Mouse (Mus musculus) megakaryocyte-erythroid progenitor cell, adult 5-6 weeks (primary cell): ENCODE measurements around the gene Msrb3. TPM values are rescaled to one million over a fixed set of nuclear protein-coding genes. Genes with fewer than 3 reads are reported as not detected.

Source experiments
- ATAC-seq: replicated peaks from 2 replicates; pipeline ENCODE4 v1.8.0; 2016; ENCODE audit warnings: mild to moderate bottlenecking, inconsistent platforms; ENCODE audit not compliant: severe bottlenecking, poor library complexity, low FRiP score, low TSS enrichment
- total RNA-seq, 2 experiments: library from RNA; stranded (forward) in 1 of 2; stranded (reverse) in 1 of 2; fragments of 200-1000, 215-1000 nt in 1 of 2; fragments of >200 nt in 1 of 2; fragmentation: Nextera tagmentation in 1 of 2; gene quantifications; 2 replicates each; pipeline ENCODE4 v1.2.3; 2014 to 2017

Msrb3 gene
- total RNA-seq, 2 experiments from 2014 or later = 0.37 TPM; not detected in 1

DNA sequence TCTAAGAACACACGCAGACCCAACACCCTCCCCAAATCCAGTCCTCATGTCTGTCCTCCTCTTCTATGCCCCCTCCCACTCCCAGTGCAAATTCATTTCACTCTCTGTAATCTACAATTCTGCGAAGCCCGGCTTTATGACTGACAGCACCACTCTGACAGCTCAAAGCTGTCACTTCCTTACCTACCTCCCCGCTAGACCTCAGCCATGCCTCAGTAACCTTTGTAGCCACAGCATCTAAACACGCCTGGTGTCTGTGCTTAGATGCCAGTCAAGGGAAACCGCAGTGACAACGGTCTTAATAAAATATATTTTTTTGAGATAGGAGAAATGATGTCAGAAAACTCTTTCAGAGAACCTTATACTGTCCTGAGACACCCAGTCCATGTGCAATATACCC, 72.5 kb downstream of the Msrb3 start:
- ATAC-seq = peak; percentile 55; the same call in 1 of the 2 replicates

- ATAC-seq = no peak
Observed at GRCm38 (mm10) chr10:120825594-120825993, 73.3 kb downstream of the Msrb3 start.

DNA sequence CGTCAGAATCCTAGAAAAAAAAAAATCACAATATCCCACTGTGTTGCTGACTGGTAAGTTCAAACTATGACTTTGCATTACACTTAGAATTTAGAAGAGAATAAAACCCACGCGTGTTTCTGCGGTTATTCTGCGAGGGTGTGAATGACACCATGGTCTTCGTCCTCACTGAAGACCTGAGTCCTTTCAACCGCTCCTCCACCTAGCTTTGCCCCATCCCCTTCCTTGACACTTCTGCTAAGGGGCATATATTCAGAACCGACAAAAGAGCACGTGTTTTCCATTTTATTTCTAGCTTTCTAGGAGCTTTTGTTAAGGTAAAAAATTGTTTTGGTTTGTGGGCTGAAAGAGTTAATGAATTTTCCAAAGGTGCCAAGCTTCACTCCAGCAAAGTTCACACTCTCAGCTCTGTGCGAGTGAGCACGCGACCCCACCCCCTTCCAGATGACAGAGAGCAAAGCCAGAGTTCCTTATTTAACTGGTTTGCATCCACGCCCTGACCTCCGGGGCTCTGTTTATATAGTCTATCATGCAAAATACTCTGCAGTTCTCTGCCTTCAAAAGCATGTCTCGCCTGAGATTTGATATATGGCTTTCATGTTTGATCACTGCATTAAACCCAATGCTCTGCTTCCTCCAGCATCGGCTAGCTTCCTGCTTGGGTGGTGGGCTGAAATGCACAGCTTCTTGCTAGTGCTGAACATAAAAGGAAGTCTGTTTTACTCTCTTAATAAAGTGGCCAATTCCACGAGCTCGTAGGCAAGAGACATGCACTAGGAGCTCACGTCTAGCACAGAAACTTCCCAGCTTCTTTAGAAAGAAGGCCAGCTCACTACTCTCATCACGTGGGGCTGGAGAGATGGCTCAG, 77.2 kb downstream of the Msrb3 start:
- no peak; the same call in 1 of the 2 replicates for ATAC-seq

DNA sequence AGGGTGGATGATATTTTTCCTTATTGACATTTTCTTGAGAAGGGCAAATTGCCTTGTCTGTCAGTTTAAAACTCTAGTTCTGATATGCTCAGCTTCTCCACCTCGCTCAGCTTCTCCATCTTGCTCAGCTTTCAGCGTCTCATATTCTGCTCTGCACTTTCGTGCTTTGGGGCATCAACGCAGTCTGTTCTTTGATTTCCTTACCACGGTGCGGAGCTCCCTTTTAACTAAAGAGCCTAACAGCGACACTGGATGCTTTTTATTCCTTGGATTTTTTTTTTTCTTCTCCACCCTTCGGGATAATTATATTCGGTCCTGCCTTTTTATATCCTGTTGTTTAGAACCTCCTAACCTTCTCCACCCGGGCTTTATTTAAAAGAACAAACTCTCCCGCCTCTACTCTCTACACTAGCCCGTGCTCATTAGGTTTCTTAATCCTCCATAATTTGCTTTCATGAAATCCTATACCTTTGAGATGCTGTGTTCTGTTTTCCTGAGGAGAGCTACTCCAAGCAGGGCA, 78.1 kb downstream of the Msrb3 start:
- no peak for ATAC-seq

DNA sequence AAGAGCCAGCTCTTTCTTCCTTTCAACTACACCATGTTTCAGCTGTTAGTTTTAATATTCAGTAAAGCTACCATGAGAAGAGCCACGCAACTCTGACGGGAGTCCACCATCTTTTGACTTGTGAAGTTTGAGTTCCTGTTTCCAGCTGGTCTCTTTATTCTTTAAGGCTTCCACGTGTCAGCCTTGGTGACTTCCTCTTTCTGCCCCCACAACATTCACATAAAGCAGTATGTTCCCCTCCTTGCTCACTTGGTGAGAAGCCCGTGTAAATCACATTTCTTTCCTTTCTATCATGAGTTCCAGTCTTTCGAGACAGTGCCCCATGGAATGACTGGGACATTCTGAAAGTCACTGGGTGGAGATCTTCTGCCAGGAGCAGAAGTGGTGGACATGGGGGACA, 83.6 kb downstream of the Msrb3 start:
- ATAC-seq = no peak

- peak; percentile 44 for ATAC-seq
Observed at GRCm38 (mm10) chr10:120811796-120812443, 87.0 kb downstream of the Msrb3 start.

DNA sequence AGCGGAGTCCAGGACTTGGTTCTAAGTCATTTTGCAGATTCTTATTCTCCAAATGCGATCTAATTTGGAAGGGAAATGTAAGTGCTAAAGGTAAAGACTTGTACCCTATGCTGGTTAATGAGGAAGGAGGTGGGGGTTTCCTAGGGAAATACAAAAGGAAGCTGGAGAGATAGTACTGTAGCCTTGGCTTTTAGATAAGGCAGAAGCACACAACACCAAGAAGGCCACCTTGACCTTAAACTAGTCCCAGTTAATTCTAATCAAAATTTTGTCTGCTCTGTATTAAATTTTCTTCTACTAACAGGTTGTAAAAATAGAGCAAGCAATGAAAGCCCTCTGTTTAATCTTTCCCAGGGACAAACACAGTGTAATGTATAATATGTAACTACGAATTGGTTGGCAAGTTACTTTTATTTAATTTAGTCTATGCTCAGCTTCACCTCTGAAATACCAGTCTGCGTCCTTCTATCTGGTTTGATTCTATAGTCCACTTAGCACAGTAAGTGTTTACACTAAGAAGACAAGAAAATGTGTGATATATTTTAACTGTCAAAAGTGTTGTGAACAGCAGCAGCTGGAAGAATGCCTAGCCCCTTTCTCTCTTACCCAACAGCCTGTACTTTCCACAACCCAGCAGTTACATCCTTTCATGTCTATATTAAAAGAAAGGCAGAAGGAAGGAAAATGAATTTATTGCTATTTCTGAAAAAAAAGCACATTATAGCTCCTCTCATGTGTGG, 87.9 kb downstream of the Msrb3 start:
- ATAC-seq = no peak

DNA sequence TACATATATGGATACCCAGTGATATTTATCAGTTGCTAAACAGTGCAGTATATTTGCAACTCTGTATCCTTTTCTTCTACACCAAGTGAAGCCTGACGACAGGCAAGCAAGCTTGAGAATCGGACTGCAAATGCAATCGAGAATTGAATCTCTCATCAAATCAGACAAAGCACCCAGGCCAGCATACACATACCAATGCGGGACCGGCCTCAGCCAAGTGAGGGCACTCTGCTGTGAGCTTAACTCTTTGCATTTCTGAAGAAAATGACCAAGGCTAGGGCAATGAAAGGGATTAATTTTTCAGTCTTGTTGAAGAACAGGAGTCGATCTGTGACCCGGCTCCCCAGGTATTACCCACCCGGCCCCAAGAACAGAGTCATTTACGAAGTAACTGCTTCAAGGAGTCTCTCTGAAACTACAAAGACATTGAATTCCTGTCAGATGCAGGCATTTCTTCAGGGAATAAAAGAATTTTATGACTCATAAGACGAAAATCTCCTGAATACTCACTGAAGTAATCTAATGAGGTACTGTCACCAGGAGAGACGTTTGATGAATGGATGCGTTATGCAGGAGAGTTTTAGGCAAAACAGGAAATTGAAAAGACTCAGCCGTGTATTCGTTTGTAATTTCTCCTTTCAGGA, 88.7 kb downstream of the Msrb3 start:
- no peak for ATAC-seq

GRCm38 (mm10) chr10:120808167-120808566, 90.7 kb downstream of the Msrb3 start:
- ATAC-seq = no peak

DNA sequence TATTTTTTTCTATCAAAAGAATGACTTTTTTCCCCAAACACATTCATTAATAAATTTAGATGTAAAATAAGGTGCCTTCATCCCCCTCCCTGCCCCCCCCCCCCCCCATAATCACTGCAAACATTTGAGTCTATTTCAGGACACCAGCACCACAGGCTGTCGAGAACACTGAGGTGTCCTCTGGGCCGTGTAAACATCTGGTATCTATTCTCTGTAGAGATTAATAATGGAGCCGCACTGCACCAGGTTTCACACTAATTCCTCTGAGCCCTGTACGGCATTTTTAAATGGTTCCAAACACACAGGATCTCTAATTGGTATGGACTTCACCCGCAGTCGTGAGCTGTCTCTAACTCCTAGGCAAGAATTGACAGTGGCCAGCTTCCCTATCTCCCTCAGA, 97.8 kb downstream of the Msrb3 start:
- no peak for ATAC-seq

- no peak for ATAC-seq
Observed at GRCm38 (mm10) chr10:120799479-120799878, 99.4 kb downstream of the Msrb3 start.

DNA sequence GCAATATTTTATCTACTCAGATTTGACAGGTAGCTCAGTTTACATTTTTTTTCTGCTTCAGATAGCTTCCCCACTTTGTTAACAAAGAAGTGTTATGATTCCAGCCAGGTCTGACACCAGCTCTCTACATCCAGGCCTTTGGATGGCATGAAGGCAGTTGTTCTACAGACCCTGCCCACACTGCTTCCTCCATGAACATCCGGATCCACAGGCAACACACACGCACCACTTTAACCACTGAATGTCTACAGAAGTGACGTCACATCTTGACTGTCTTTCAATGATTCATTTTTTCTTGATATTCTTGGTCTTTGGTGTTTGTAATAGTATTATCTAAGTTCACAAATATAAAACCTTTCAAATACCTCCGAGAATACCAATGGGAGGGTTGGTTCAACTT, 102.2 kb downstream of the Msrb3 start:
- no peak for ATAC-seq

GRCm38 (mm10) chr10:120794391-120794817, 104.5 kb downstream of the Msrb3 start:
- no peak for ATAC-seq

- no peak for ATAC-seq
Observed at GRCm38 (mm10) chr10:120792191-120792765, 106.6 kb downstream of the Msrb3 start.

DNA sequence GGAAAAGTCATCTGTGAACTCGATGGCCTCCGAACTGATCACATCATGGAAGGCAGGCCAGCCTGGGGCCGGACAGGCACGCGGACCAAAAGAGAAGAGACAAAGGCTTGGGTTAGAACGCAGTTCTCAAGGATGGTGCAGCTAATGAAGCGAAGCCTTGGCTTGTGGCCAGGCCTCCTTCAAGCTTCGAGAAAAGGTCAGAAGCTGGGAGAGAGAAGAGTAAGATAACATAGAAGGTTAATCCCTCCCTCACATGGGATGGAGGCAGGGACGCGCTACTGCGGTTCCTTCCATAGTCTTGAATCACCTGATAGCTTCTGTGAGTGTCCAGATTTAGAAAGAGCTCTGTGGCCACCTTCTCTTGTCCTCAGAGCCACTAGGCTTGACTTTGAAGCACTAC, 107.5 kb downstream of the Msrb3 start:
- ATAC-seq = no peak

- no peak for ATAC-seq
Observed at GRCm38 (mm10) chr10:120787202-120787601, 111.7 kb downstream of the Msrb3 start.

DNA sequence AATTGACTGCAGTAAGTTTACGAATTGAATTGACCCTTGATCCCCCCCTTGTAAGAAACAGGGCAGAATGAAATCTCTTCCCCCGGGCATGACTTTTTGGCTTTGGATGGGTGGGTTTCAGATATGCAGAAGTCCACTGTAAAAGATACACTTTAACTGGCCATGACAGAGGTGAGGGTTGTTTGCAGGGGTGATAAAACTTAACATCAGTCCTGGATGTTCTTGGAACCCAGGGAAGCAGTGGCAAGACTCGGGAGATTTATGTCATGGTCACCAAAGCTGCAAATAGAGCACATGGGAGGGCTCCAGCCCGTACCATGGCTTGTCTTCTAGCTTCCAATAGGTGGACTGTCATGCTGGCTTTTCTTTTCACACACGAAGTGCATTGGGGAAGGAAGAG, 114.4 kb downstream of the Msrb3 start:
- ATAC-seq = no peak

DNA sequence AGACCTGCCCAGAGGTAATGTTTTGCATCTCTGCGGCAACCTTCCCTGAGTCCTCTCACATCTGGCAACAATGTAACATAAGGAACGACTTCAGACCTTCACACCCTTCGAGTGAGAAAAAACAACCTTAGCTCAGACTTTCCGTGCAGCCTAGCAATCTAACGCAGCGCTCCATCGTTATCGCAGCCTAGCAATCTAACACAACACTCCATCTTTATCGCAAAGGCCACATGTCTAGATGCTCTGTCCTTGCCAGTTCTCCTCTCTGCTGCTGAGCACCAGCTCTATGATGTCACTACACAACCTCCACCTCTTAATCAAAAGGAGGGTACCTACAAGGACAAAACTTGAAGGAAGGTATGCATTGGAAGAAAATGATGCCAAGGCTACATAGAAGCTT, 115.5 kb downstream of the Msrb3 start:
- ATAC-seq = no peak

DNA sequence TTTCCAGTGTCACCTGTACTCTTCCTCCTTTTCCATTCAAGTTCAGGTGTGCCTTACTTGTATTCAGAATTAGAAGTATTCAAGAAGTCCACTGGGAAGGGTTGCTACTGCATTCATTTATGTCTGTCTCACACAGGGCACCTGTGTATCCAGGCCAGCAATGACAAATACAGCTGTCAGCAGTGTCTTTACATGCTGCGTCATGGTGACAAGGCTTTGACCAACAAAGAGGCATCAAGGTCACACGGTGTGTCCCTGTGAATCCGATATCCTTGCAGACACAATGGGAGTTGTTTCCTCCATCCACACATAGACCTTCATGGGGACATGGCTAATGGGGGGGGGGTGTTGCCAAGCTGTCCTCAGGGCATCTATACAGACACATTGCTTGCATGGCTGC, 121.4 kb downstream of the Msrb3 start:
- ATAC-seq = no peak
